Mouse (Mus musculus) gastrocnemius, postnatal 14 days (tissue): ENCODE results near the gene Foxp1. TPM values are rescaled to one million over a fixed set of nuclear protein-coding genes. Genes with fewer than 3 reads are reported as not detected.

Experiments
- DNase-seq: peaks from one replicate; pipeline ENCODE4 v3.0.0; 2021; ENCODE audit warnings: mixed read lengths
- intact Hi-C: fragments of 180-260 bp; cut with DNase I; formaldehyde crosslinking; loops from one replicate; pipeline ENCODE4 v1.15.1; 2025; ENCODE audit warnings: low total_unique reads
- total RNA-seq, 2 experiments: library from RNA; stranded (reverse); gene quantifications; 2 replicates each; pipeline ENCODE4 v1.2.3; 2021

Gene Foxp1
- total RNA-seq, 2 experiments from 2014 or later = 18.0 to 20.7 TPM

- DNase-seq = peak; percentile 53
- intact Hi-C loops = no loop called here
Observed at GRCm38 (mm10) chr6:99521641-99522358, 721 bp downstream of the Foxp1 start.

- intact Hi-C loops = no loop called here
- DNase-seq = peak; percentile 52
Observed at GRCm38 (mm10) chr6:99521038-99521640, 1.4 kb downstream of the Foxp1 start.

GRCm38 (mm10) chr6:99520676-99521037 lies 1.9 kb downstream of the Foxp1 start:
- intact Hi-C loops = no loop called here

GRCm38 (mm10) chr6:99519806-99520675 lies 2.5 kb downstream of the Foxp1 start:
- intact Hi-C loops = no loop called here
- DNase-seq = peak; percentile 38

More at GRCm38 (mm10) chr6:99520676-99521037, 1.9 kb downstream of the Foxp1 start:
- DNase-seq = no peak

- DNase-seq = no peak
- intact Hi-C loops = no loop called here
Observed at GRCm38 (mm10) chr6:99519052-99519451, 3.5 kb downstream of the Foxp1 start.

- intact Hi-C loops = no loop called here
- no peak for DNase-seq
Observed at GRCm38 (mm10) chr6:99515667-99516199, 6.8 kb downstream of the Foxp1 start.

- intact Hi-C loops = no loop called here
- no peak for DNase-seq
Observed at GRCm38 (mm10) chr6:99511862-99512261, 10.7 kb downstream of the Foxp1 start.

GRCm38 (mm10) chr6:99509189-99509592 lies 13.3 kb downstream of the Foxp1 start:
- intact Hi-C loops = no loop called here
- DNase-seq = peak; percentile 28

GRCm38 (mm10) chr6:99506816-99507215 lies 15.7 kb downstream of the Foxp1 start:
- no peak for DNase-seq
- intact Hi-C loops = no loop called here

GRCm38 (mm10) chr6:99503741-99504140 lies 18.8 kb downstream of the Foxp1 start:
- intact Hi-C loops = no loop called here

GRCm38 (mm10) chr6:99502727-99503126 lies 19.8 kb downstream of the Foxp1 start:
- intact Hi-C loops = no loop called here

More at GRCm38 (mm10) chr6:99503741-99504140, 18.8 kb downstream of the Foxp1 start:
- DNase-seq = no peak

GRCm38 (mm10) chr6:99502314-99502713 lies 20.2 kb downstream of the Foxp1 start:
- intact Hi-C loops = no loop called here
- no peak for DNase-seq

More at GRCm38 (mm10) chr6:99502727-99503126, 19.8 kb downstream of the Foxp1 start:
- DNase-seq = no peak

- no peak for DNase-seq
- intact Hi-C loops = no loop called here
Observed at GRCm38 (mm10) chr6:99500570-99501270, 21.8 kb downstream of the Foxp1 start.

GRCm38 (mm10) chr6:99498082-99498481 lies 24.4 kb downstream of the Foxp1 start:
- intact Hi-C loops = no loop called here
- no peak for DNase-seq

GRCm38 (mm10) chr6:99496114-99496513 lies 26.4 kb downstream of the Foxp1 start:
- DNase-seq = no peak
- intact Hi-C loops = no loop called here

GRCm38 (mm10) chr6:99492937-99493336 lies 29.6 kb downstream of the Foxp1 start:
- intact Hi-C loops = no loop called here

GRCm38 (mm10) chr6:99491979-99492544 lies 30.5 kb downstream of the Foxp1 start:
- DNase-seq = no peak
- intact Hi-C loops = no loop called here

More at GRCm38 (mm10) chr6:99492937-99493336, 29.6 kb downstream of the Foxp1 start:
- no peak for DNase-seq

GRCm38 (mm10) chr6:99491146-99491545 lies 31.4 kb downstream of the Foxp1 start:
- intact Hi-C loops = no loop called here

More at GRCm38 (mm10) chr6:99491146-99491545, 31.4 kb downstream of the Foxp1 start:
- DNase-seq = no peak
